Mouse (Mus musculus) frontal cortex, postnatal 10 days (tissue): ENCODE data around the gene Gm26602.

Source experiments
- DNase-seq, 2 experiments: peaks; one replicate each; pipeline ENCODE4 v3.0.0; 2022; ENCODE audit warnings: low spot score in 2 of 2, mixed read lengths in 1 of 2

The Gm26602 gene

GRCm38 (mm10) chr10:79910556-79910955 lies at the start of gene Gm26602:
Gene Gm26602, plus strand, starts transcription at chr10:79910856.
- no peak for DNase-seq

- no peak for DNase-seq
These were observed 49.2 kb upstream of the Gm26602 start for GRCm38 (mm10) chr10:79861230-79862048.

GRCm38 (mm10) chr10:79862049-79862788 lies 48.4 kb upstream of the Gm26602 start:
- DNase-seq, result no peak

GRCm38 (mm10) chr10:79862925-79863324 lies 47.7 kb upstream of the Gm26602 start:
- no peak for DNase-seq

- no peak for DNase-seq
These were observed 46.1 kb upstream of the Gm26602 start for GRCm38 (mm10) chr10:79864351-79865188.

- DNase-seq, result no peak
These were observed 45.5 kb upstream of the Gm26602 start for GRCm38 (mm10) chr10:79865189-79865601.

- DNase-seq, result no peak
These were observed 44.8 kb upstream of the Gm26602 start for GRCm38 (mm10) chr10:79865801-79866295.

- DNase-seq, result no peak
These were observed 44.1 kb upstream of the Gm26602 start for GRCm38 (mm10) chr10:79866601-79867000.

GRCm38 (mm10) chr10:79871845-79872244 lies 38.8 kb upstream of the Gm26602 start:
- no peak for DNase-seq

GRCm38 (mm10) chr10:79872862-79873261 lies 37.8 kb upstream of the Gm26602 start:
- DNase-seq, result no peak

- DNase-seq, result no peak
These were observed 37.3 kb upstream of the Gm26602 start for GRCm38 (mm10) chr10:79873313-79873712.

GRCm38 (mm10) chr10:79873715-79874289 lies 36.9 kb upstream of the Gm26602 start:
- no peak for DNase-seq

GRCm38 (mm10) chr10:79874290-79874862 lies 36.3 kb upstream of the Gm26602 start, which contains the start of the genes Prtn3 and Plppr3:
Gene Prtn3, plus strand, starts transcription at chr10:79874476.
Gene Plppr3, minus strand, starts transcription at chr10:79874634.
- peak in 1 of 2 experiments; percentile 59 for DNase-seq

GRCm38 (mm10) chr10:79877174-79877573 lies 33.5 kb upstream of the Gm26602 start:
- no peak for DNase-seq

GRCm38 (mm10) chr10:79877757-79878156 lies 32.9 kb upstream of the Gm26602 start:
- no peak for DNase-seq

GRCm38 (mm10) chr10:79879527-79879926 lies 31.1 kb upstream of the Gm26602 start:
- DNase-seq, result no peak

GRCm38 (mm10) chr10:79880721-79881120 lies 29.9 kb upstream of the Gm26602 start:
- DNase-seq, result no peak

- DNase-seq, result no peak
These were observed 28.7 kb upstream of the Gm26602 start for GRCm38 (mm10) chr10:79881981-79882380.

- DNase-seq, result peak in 1 of 2 experiments; percentile 66
These were observed 27.2 kb upstream of the Gm26602 start for GRCm38 (mm10) chr10:79883297-79884084.

GRCm38 (mm10) chr10:79884446-79884845 lies 26.2 kb upstream of the Gm26602 start:
- no peak for DNase-seq
